Mouse (Mus musculus): ENCODE measurements at regions not wholly inside any gene's neighbourhood (a gene's known extent, or its start where the extent isn't known, plus 50 kb on each side); places are given as distances from the start of the nearest gene placed in this dataset.

DNA sequence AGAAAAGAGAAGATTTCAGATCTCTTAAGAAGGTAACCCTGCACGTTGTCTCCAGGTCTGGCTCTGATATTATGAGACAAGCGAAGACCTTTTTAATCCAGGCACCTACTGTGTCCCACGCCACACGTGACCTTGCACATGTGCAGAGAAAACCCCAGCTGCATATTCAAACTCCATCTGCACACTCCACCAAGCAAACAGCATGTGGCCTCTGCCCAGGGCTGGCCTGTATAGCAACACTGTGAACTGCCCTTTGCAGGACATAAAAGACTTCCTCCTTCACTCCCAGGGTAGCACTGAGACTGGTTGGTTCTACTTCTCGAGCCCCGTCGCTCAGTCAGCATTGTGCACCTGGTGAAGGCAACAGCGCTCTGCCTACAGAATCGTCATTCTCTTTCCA lies 119.0 kb downstream of the Slc38a6 start:
- in situ Hi-C loops (cut with MboI; ENCODE audit: unreplicated experiment in 2 of 2), result no loop called here

DNA sequence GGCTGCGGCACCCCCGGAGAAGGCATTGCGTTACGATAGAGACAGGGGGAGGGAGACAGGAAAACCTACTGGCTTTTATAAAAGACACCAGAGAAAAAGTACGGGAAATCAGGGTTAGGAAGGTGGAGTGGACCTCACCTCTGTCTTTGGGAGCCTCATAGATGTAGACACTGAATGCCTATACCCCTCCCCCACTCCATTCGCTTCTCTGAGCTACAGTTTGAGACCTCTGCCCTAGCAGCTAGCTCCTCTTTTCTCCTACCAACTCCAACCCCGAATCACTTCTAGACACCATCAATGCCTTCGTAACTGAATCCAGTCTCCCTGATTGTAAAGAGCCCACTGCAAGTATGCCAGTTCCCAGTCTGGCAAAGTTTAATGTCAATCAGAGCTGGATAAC lies 118.5 kb downstream of the Slc38a6 start:
- in situ Hi-C loops (cut with MboI; ENCODE audit: unreplicated experiment in 2 of 2), result no loop called here

DNA sequence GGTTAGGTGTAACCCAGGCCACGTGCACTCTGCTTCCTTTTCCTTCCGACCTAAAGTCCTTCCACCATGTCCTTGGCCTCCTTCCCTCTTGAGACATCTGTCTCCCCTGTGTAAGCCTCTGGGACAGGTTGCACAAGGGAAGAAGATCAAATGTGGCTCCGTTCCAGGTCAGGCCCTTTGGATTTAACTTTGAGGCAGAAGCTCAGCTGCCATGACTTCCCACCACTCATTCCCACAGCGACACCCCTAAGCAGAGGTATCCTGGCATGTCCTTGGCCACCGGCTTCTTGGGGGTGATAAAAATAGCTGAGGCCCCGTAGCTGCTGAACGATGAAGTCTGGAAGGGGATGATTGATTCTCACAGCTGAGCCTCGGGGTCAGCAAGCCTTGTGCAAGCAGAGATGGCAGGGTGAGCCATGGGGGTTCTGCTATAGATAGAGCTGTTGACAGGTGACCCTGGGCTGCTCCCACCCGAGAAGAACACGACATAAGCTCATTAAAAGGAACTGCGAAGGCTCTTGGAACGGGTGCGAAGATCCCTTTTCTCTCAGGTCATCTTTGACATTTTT lies 117.4 kb downstream of the Slc38a6 start:
- in situ Hi-C loops (cut with MboI; ENCODE audit: unreplicated experiment in 2 of 2), result no loop called here
